Mouse (Mus musculus) central nervous system, embryonic 18 days (tissue): Measurements from ENCODE around the gene Ppib. TPM values are rescaled to one million over a fixed set of nuclear protein-coding genes. Genes with fewer than 3 reads are reported as not detected.

Experiments
- polyA plus RNA-seq: library from polyadenylated mRNA; depleted of rRNA; stranded (reverse); fragments of >200 nt; gene quantifications from 2 replicates; pipeline ENCODE4 v1.2.3, GENCODE M21; 2012; rRNA removed

The Ppib gene
- polyA plus RNA-seq: 360 and 417 TPM in 2 replicates

DNA sequence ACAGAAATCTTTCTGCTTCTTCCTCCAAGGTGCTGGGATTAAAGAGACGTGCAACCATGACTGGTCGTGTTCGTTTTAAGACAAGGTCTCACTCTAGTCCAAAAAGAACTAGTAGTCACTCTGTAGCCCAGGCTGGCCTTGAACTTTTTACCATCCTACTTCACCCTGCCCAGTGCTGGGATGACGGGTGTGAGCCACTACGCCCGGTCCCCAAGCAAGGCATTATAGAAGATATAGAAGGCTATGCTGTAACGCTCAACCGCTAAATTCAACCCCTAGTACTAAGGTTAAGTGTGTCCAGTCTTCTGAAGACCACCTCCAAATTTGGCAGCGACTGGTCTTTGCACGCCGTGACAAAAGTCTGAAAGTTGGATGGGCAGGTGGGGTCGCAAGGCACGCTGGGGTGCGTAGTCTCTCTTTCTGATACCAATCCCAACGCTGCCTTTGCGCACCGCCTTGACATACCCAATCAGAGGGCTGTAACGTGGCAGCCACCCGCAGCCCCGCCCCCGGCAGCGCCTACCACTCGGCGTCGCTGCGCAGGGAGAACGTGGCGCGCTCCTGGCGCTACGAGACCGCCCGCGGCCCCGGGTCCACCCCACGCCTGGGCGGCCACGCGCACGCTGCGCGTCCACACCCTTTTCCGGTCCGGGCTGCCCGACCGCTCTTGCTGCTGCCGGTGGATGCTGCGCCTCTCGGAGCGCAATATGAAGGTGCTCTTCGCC is at the start of gene Ppib:
Gene Ppib, plus strand, starts transcription at position 640 of the 725 bp plus-strand sequence.

GRCm38 (mm10) chr9:66069583-66069982 is 9.6 kb downstream of the Ppib start, which contains the start of gene Snx22:
Gene Snx22, minus strand, starts transcription at chr9:66069719.

Other genes starting within 250 kb of the Ppib start
- gene Zfp609, start 232.7 kb upstream of the Ppib start, polyA plus RNA-seq: 14.9 and 19.7 TPM in 2 replicates
- 16.1 and 17.6 TPM in 2 replicates for gene Pclaf, start 170.0 kb upstream of the Ppib start, polyA plus RNA-seq
- gene Trip4, start 151.4 kb upstream of the Ppib start, polyA plus RNA-seq: 22.6 and 25.4 TPM in 2 replicates
- gene Csnk1g1, start 151.3 kb upstream of the Ppib start, polyA plus RNA-seq: 22.3 and 23.5 TPM in 2 replicates
- 9.9 and 10.0 TPM in 2 replicates for gene Snx22, start 9.5 kb downstream of the Ppib start, polyA plus RNA-seq
- gene Snx1, start 66.4 kb downstream of the Ppib start, polyA plus RNA-seq: 83.5 and 86.2 TPM in 2 replicates
- 30.1 and 31.1 TPM in 2 replicates for gene Ciao2a, start 66.4 kb downstream of the Ppib start, polyA plus RNA-seq
- gene Dapk2, start 98.0 kb downstream of the Ppib start, polyA plus RNA-seq: 0.88 and 1.9 TPM in 2 replicates